Mouse (Mus musculus) midbrain, postnatal 0 days (tissue): ENCODE measurements around the gene Kazald1. TPM values are rescaled to one million over a fixed set of nuclear protein-coding genes. Genes with fewer than 3 reads are reported as not detected.

Source experiments
- ATAC-seq: fragments of 200-750 bp; cut with Nextera tagmentation; 2 replicates; pipeline ENCODE4 v1.8.0; 2017; ENCODE audit warnings: moderate number of reproducible peaks, mild to moderate bottlenecking, moderate TSS enrichment, moderate library complexity; ENCODE audit not compliant: low FRiP score
- DNase-seq: peaks from one replicate; pipeline ENCODE4 v3.0.0-alpha.2; 2015; ENCODE audit warnings: low spot score
- H3K27ac ChIP-seq: fragments of 300-500 bp; sonication (generic); 2 replicates; pipeline ENCODE4 v1.5.1; 2014; ENCODE audit warnings: low read depth, mild to moderate bottlenecking, low read length, mixed read lengths
- H3K27me3 ChIP-seq: fragments of 300-500 bp; sonication (generic); 2 replicates; pipeline ENCODE4 v1.6.1; 2014; ENCODE audit warnings: low read length, control low read depth, mixed read lengths; ENCODE audit not compliant: insufficient read depth
- H3K36me3 ChIP-seq: fragments of 300-500 bp; sonication (generic); 2 replicates; pipeline ENCODE4 v1.6.1; 2014; ENCODE audit warnings: low read length, control low read depth, mixed read lengths; ENCODE audit not compliant: insufficient read depth
- H3K4me1 ChIP-seq: fragments of 300-500 bp; sonication (generic); 2 replicates; pipeline ENCODE4 v1.6.1; 2014; ENCODE audit warnings: mild to moderate bottlenecking, control low read depth, antibody characterized with exemption, low read length, mixed read lengths; ENCODE audit not compliant: insufficient read depth
- H3K4me2 ChIP-seq: fragments of 300-500 bp; sonication (generic); 2 replicates; pipeline ENCODE4 v1.6.1; 2014; ENCODE audit warnings: low read depth, mild to moderate bottlenecking, low read length, mixed read lengths; ENCODE audit not compliant: poor library complexity, severe bottlenecking
- H3K4me3 ChIP-seq: fragments of 300-500 bp; sonication (generic); 2 replicates; pipeline ENCODE4 v1.5.1; 2014; ENCODE audit warnings: low read depth, mild to moderate bottlenecking, low read length, moderate library complexity
- H3K9ac ChIP-seq: fragments of 300-500 bp; sonication (generic); replicated peaks from 2 replicates; pipeline ENCODE4 v1.6.1; 2014; ENCODE audit warnings: mild to moderate bottlenecking, low read length, moderate library complexity, mixed read lengths; ENCODE audit not compliant: poor library complexity, severe bottlenecking
- H3K9me3 ChIP-seq: fragments of 300-500 bp; sonication (generic); 2 replicates; pipeline ENCODE4 v1.6.1; 2016; ENCODE audit warnings: low read length, control low read depth
- CTCF ChIP-seq: IDR thresholded peaks from 2 replicates; pipeline ENCODE4 v1.5.1; 2016; ENCODE audit warnings: antibody characterized with exemption, mild to moderate bottlenecking
- WGBS: fragments of 180-500 bp; shearing (Covaris S2); extraction: QIAGEN DNeasy Blood & Tissue Kit; methylation state at CpG from one replicate; pipeline ENCODE4 v1.1.7; 2014; 5-methylcytosine and 5-hydroxymethylcytosine counted together
- polyA plus RNA-seq: library from polyadenylated mRNA; unstranded; fragments of >200 nt; fragmentation: Nextera tagmentation; extraction: Ambion mirVana; gene quantifications from 2 replicates; pipeline ENCODE4 v1.2.1, GENCODE M21; 2015
- total RNA-seq: library from RNA; depleted of rRNA; stranded (reverse); fragments of >200 nt; gene quantifications from 2 replicates; pipeline ENCODE4 v1.2.3, GENCODE M21; 2014; rRNA removed

Gene Kazald1
- total and polyA plus RNA-seq, 2 experiments from 2014 or later: 2.2 to 2.3 TPM

DNA sequence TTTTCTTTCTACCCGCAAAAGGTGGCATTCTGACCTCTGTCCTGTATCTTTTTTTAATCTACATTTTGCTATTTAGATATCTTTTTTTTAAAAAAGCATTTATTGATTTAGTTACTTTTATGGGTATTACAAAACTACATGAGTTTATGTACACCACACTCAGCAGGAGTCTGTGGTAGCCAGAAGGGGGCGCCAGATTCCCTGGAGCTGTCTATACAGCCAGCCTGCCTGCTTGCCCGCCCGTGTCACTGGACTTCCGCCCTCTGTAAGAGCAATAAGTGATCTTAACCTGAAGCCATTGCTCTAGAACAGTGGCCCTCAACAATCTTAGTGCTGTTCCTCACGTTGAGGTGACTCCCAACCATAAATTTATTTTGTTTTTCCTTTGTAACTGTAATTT is 37.4 kb downstream of the Kazald1 start:
- Histone ChIP-seq H3K4me3 (no peak overlapping the region), H3K4me1 (no peaks in the 10 kb centered on the region), H3K27ac (no peak overlapping the region), H3K4me2 (no peak overlapping the region), H3K27me3 (no peaks in the 10 kb centered on the region), H3K9ac (no peak overlapping the region), H3K9me3 (no peaks in the 10 kb centered on the region), H3K36me3 (no peaks in the 10 kb centered on the region)
- TF ChIP-seq CTCF: peak; percentile 14; the same call in 1 of the 2 replicates
- ATAC-seq (no peak), DNase-seq (no peak)
- 84% methylated on average over 6 of the region's 6 CpGs for WGBS

DNA sequence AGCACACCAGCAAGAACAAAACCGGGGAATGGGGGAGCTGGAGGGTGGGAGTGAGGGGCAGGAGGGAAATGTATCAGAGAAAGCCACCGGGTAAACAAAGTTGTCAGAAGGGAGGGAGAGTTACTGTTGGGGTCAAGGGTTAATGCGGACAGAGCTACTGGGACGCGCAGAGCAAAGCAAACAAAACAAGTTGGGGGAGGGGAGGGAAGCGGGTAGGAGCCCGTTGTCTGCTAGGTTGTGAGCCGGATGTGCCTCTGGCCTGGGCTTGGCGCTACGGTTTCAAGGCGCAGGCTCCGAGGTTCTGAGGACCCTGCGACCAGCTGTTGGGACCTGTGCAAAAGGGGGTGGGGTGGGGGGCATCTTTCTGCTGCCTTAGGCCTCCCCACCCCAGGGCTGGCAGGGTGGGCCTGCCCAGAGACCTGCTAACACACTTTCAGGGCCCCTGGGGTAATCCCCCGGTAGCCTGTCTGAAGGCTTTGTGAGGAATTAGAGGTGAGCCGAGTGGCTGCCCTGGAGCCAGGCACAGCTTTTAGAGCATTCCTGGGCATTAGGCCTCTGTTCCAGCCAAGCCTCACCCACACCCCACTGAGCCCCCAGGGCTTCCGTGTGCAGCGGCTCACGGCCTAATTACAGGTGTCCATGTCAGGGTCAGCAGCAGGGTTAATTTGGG is 38.9 kb downstream of the Kazald1 start:
- Histone ChIP-seq H3K4me3 (no peak overlapping the region), H3K4me2 (no peak overlapping the region), H3K9ac (0 out of 2 replicates have a peak overlapping the region, but pooled peaks have one; percentile 24), H3K27me3 (no peaks in the 10 kb centered on the region), H3K9me3 (no peaks in the 10 kb centered on the region), H3K4me1 (no peaks in the 10 kb centered on the region), H3K27ac (no peak overlapping the region), H3K36me3 (no peaks in the 10 kb centered on the region)
- ATAC-seq (no peak), DNase-seq (no peak)
- TF ChIP-seq CTCF: no peak
- 6% methylated on average over 18 of the region's 18 CpGs for WGBS

DNA sequence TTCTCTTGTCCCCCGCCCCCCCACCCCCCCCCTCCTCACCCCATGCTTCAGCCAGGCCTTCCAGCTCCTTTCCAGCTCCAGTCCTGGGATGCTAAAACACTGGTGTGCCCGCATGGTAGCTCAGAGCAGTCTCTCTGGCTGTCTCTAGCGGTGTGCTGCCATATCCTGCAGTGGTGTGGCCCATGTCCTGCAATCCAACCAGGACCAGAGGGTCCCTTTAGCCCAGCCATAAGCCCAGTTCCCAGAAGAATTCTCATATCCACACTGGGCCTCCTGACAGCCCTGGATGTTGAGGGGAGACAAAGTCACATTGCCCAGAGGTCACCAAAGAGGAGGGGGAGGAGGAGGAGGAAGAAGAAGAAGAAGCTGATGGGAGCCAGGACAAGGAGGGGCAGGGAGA is 39.7 kb downstream of the Kazald1 start:
- Histone ChIP-seq H3K9me3 (no peaks in the 10 kb centered on the region), H3K9ac (no peak overlapping the region), H3K36me3 (no peaks in the 10 kb centered on the region), H3K4me2 (no peak overlapping the region), H3K4me1 (no peaks in the 10 kb centered on the region), H3K27ac (no peak overlapping the region), H3K27me3 (no peaks in the 10 kb centered on the region), H3K4me3 (no peak overlapping the region)
- WGBS: 47% methylated on average over 2 of the region's 3 CpGs
- TF ChIP-seq CTCF: no peak
- ATAC-seq (no peak), DNase-seq (no peak)

DNA sequence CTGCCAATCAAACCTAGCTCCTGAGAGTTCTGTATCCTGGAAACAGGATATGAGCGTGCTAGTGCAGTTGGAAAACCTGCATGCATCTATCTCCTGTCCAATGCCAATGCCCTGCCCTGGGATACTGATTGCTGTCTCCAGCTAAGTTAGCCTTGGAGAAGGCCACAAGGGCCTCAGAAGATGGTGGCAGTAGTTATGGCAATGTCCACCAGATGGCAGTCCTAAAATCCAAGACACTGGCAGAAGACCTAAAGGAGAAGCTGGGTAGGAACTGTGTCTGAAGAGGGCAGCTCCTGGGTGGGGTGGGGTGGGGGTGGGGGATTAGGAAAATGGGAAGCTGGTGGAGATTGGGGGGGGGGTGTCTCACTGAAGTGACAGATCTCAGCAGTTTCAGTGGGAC is 41.8 kb downstream of the Kazald1 start:
- 53% methylated on average over 1 of the region's 1 CpGs for WGBS
- H3K27ac ChIP-seq: no peak overlapping the region
- no peaks in the 10 kb centered on the region for H3K9me3 ChIP-seq
- H3K4me3 ChIP-seq: no peak overlapping the region
- H3K9ac ChIP-seq: no peak overlapping the region
- TF ChIP-seq CTCF: peak; percentile 64
- no peaks in the 10 kb centered on the region for H3K27me3 ChIP-seq
- ATAC-seq: no peak
- H3K4me2 ChIP-seq: no peak overlapping the region
- no peaks in the 10 kb centered on the region for H3K36me3 ChIP-seq
- DNase-seq: no peak
- no peaks in the 10 kb centered on the region for H3K4me1 ChIP-seq

Other genes starting within 250 kb of the Kazald1 start
- 26.8 and 43.3 TPM in 2 replicates for gene Slf2, start 144.1 kb upstream of the Kazald1 start, total RNA-seq
- 20.9 and 22.6 TPM in 2 replicates for gene Slf2, start 144.1 kb upstream of the Kazald1 start, polyA plus RNA-seq
- gene Sema4g, start 86.1 kb upstream of the Kazald1 start, total RNA-seq: 63.2 and 74.8 TPM in 2 replicates
- 17.5 and 18.7 TPM in 2 replicates for gene Sema4g, start 86.1 kb upstream of the Kazald1 start, polyA plus RNA-seq
- gene Twnk, start 69.6 kb upstream of the Kazald1 start, total RNA-seq: 6.1 and 6.4 TPM in 2 replicates
- gene Twnk, start 69.6 kb upstream of the Kazald1 start, polyA plus RNA-seq: 6.8 and 7.1 TPM in 2 replicates
- gene Mrpl43, start 68.8 kb upstream of the Kazald1 start, total RNA-seq: 55.7 and 87.6 TPM in 2 replicates
- 98.8 and 105 TPM in 2 replicates for gene Mrpl43, start 68.8 kb upstream of the Kazald1 start, polyA plus RNA-seq
- 32.8 and 40.4 TPM in 2 replicates for gene Lzts2, start 60.8 kb upstream of the Kazald1 start, total RNA-seq
- gene Lzts2, start 60.8 kb upstream of the Kazald1 start, polyA plus RNA-seq: 12.9 TPM in 2 replicates
- gene Pdzd7, start 29.5 kb upstream of the Kazald1 start, total RNA-seq: 5.9 and 7.2 TPM in 2 replicates
- 2.9 and 3.4 TPM in 2 replicates for gene Pdzd7, start 29.5 kb upstream of the Kazald1 start, polyA plus RNA-seq
- gene Sfxn3, start 27.7 kb upstream of the Kazald1 start, total RNA-seq: 72.2 and 85.8 TPM in 2 replicates
- gene Sfxn3, start 27.7 kb upstream of the Kazald1 start, polyA plus RNA-seq: 101 and 102 TPM in 2 replicates
- gene Tlx1, start 75.4 kb downstream of the Kazald1 start, total RNA-seq: not detected in 2 replicates
- not detected in 2 replicates for gene Tlx1, start 75.4 kb downstream of the Kazald1 start, polyA plus RNA-seq
- 1.3 and 2.1 TPM in 2 replicates for gene Lbx1, start 160.6 kb downstream of the Kazald1 start, total RNA-seq
- gene Lbx1, start 160.6 kb downstream of the Kazald1 start, polyA plus RNA-seq: 0.10 TPM in 1 of 2 replicates, not detected in the other